Mouse (Mus musculus) erythroid progenitor cell, adult 5-6 weeks (primary cell): ENCODE measurements around the gene Zfp266. TPM values are rescaled to one million over a fixed set of nuclear protein-coding genes. Genes with fewer than 3 reads are reported as not detected.

Experiments
- ATAC-seq: replicated peaks from 2 replicates; pipeline ENCODE4 v1.8.0; 2016; ENCODE audit warnings: moderate number of reproducible peaks, mild to moderate bottlenecking, moderate TSS enrichment, inconsistent platforms; ENCODE audit not compliant: poor library complexity, low FRiP score, severe bottlenecking
- total RNA-seq, 2 experiments: library from RNA; stranded (forward) in 1 of 2; stranded (reverse) in 1 of 2; fragments of 150-400 nt in 1 of 2; fragments of 186-747, 209-891 nt in 1 of 2; gene quantifications; 2 replicates each; pipeline versions ENCODE4 v1.2.3 to v1.2.4; 2015 to 2017; ENCODE audit warnings: low replicate concordance in 2 of 2

Gene Zfp266
- total RNA-seq, 2 experiments from 2014 or later: 8.7 to 10.9 TPM

- ATAC-seq: no peak
Observed at GRCm38 (mm10) chr9:20493281-20493680, 27.9 kb downstream of the Zfp266 start.

DNA sequence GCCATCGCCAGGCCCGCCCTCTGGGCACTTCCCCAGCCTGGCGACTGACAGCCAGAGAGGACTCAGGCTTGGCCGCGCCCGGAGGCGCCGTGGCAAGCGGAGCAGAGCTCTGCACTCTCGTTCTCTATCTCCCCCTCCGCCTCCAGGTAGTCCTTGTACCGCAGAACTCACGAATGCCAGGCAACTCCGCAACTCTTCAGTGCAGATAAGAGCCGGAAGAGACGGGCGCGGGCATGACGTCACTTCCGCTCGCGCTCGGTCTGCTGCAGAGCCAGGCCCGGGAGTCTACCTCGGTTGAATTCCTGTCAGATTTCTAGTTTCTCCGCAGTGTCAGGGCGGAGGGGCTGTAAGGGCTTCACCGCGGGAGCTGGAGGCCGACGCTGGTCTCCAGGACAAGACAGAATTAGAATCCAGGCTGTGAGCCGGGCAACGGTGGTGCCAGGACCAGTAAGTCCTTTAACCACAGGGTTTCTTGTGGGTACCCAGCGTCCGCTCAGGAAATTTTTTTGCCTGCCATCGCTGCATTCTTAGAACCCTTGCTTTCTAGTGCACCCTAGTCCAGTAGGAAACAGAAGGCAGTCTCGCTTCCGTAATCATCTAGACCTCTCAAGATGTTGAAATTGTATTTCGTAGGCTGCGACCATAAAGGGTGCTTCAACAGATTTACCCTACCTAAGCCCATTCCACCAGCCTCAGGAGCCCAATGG is 28.5 kb downstream of the Zfp266 start, which contains the start of gene Zfp426:
Zfp426 (minus strand) TSS at position 220 of the 707 bp plus-strand sequence.
- ATAC-seq: peak; percentile 98

DNA sequence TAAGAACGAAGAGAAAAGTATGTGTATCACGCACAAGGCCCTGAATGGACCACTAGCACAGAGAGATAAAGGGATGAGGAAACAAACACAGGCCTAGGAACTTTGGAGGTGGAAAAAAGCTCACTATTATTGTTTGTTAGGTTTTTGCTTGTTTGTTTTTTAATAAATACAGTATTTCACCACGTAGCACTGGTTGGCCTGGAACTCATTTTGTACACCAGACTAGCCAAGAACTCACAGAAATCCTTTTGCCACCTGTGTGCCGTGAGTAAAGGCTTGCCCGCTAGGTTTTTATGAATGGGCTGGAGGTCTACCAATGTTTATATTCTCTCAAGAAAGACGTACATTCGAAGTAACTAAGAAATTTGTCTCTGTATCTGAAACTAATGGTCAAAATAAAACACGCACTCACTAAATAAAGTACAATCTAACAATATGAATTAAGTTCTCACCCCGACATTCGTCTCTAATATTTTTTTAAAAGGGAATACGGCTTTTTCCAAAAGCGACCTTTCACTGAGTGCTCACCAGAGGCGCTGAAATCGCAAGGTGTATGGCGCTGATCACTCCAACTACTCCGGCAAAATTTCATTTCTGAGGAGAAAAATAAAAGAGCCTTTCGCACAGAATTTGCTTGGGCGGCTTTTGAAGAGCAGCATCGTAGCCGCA is 29.2 kb downstream of the Zfp266 start:
- peak; percentile 42; the same call in 1 of the 2 replicates for ATAC-seq

DNA sequence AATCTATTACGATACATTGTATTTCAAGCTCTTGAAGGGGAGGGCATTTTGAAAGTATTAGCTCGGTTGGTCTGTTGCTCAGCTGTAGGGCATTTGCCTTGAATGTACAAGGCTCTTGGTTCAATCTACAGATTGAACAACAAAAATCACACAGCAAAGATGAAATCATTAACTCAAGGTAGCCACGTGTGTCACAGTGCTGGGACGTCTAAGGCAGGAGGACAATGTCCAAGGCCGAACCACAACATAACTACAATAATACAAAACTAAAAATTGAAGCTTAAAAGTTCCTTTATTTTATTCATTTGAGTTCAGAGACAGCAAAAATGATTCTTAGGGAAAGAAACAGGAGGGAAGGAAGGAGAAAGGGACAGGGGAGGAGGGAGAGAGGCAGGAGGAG is 31.7 kb downstream of the Zfp266 start:
- ATAC-seq: no peak

DNA sequence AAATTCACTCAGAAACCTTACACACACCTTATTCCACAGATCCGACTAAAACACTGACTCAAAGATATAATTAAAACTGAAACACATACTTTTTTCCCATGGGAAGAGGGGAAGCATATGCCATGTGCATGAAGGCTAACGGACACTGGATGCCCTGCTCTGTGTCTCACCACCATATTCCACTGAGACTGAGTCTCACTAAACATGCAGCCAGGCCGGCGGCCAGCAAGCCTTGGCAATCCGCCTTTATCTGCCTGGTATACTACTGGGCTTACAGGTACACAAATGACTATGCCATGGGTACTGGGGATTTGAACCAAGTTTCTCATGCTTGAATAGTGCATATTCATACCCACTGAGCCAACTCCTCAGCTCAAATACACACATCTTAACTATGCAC is 41.8 kb downstream of the Zfp266 start:
- no peak for ATAC-seq

DNA sequence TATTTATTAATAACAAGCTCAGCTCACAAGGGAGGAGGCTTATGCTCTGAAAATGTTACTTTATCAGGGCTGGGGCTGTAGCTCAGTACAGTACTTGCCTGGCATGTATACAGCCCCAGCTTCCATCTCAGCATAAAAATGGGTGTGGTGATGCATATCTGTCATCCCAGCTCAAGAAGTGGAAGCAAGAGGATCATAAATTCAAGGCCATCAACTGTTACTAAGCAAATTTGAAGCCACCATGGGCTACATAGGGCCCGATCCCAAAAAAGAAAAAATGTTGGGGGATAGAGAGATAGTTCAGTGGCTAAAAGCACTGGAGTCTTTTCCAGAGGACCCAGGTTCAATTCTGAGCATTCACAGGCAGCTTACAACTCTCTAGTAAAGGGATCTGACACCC is 44.6 kb downstream of the Zfp266 start:
- no peak for ATAC-seq

GRCm38 (mm10) chr9:20466761-20467442 is 54.3 kb downstream of the Zfp266 start:
- ATAC-seq: peak; percentile 70; the same call in 1 of the 2 replicates

DNA sequence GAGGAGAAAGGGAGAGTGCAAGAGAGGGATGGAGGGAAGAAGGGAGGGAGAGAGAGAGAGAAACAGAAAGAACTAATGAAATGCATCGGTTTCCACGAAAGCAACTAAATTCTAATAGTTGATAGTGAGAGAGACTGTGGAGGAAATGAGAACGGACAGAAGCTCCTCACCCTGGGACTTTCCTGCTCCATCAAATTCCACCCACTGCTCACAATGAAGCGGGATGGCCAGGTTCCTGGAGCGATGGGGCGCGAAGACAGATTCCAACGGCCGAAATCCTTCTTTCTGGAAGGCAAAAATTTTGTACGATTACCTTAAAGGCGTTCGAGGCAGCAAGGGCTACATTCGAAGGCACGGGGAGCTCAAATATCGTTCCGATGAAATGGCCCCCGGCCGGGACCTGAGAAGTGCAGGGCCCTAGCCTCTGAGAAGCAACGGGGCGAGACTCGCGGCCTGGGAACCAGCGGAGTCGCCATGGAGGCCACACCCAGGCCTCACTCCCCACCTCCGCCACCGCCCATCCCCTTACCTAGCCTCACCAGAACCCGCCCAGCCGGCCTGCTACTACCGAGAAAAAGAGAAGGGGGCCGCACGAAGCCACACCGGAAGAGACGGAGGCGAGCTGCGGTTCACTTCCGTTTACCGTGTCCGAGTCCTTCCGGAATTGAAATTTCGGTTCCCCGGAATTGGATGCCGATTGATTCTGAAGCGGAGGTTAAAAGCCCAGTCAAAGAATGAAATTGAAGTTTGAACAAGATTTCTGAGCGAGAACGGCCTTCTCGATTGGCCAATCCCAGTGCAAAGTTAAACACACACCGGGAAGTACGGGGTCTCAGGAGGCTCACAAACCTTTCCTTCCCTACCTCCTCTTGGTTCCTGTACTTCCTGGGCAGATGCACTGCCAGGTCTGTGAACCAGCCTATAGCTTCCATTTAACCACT is 61.6 kb downstream of the Zfp266 start, which contains the start of gene Zfp26:
Zfp26 (minus strand) TSS at position 786 of the 941 bp plus-strand sequence.
- ATAC-seq: peak; percentile 98

DNA sequence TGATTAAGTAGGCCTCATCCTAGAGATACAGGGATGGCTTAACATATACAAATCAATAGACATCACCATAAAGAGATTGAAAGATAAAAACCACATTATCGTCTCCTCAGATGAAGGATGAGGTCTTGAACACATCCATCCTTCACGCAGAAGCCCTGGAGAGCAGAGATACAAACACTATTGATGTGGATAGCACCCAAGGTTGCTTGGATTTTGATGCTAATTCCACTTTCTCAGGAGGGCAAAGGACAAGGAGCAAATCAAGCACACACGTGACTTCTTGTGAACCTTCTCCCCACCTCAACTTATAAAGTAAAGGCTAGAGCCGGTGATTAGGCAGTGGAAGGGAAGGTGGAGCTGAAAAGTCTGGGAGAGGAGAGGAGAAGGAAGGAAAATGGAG is 67.6 kb downstream of the Zfp266 start:
- no peak for ATAC-seq

GRCm38 (mm10) chr9:20451493-20451892 is 69.7 kb downstream of the Zfp266 start:
- no peak for ATAC-seq

Other genes with a start within 250 kb of the Zfp266 start
- gene Olfr39, start 239.1 kb downstream of the Zfp266 start, total RNA-seq (2015; ENCODE audit: low replicate concordance): not detected in 2 replicates
- gene Olfr39, start 239.1 kb downstream of the Zfp266 start, total RNA-seq (2017; ENCODE audit: low replicate concordance): not detected in 2 replicates
- not detected in 2 replicates for gene Olfr873, start 222.9 kb downstream of the Zfp266 start, total RNA-seq (2015; ENCODE audit: low replicate concordance)
- gene Olfr873, start 222.9 kb downstream of the Zfp266 start, total RNA-seq (2017; ENCODE audit: low replicate concordance): not detected in 2 replicates
- not detected in 2 replicates for gene Olfr18, start 185.3 kb downstream of the Zfp266 start, total RNA-seq (2015; ENCODE audit: low replicate concordance)
- gene Olfr18, start 185.3 kb downstream of the Zfp266 start, total RNA-seq (2017; ENCODE audit: low replicate concordance): not detected in 2 replicates
- 4.0 and 5.0 TPM in 2 replicates for gene Zfp560, start 136.2 kb downstream of the Zfp266 start, total RNA-seq (2015; ENCODE audit: low replicate concordance)
- 5.6 TPM in 1 of 2 replicates, not detected in the other for gene Zfp560, start 136.2 kb downstream of the Zfp266 start, total RNA-seq (2017; ENCODE audit: low replicate concordance)
- gene Zfp26, start 61.3 kb downstream of the Zfp266 start, total RNA-seq (2015; ENCODE audit: low replicate concordance): 5.0 and 9.2 TPM in 2 replicates
- 2.7 and 24.4 TPM in 2 replicates for gene Zfp26, start 61.3 kb downstream of the Zfp266 start, total RNA-seq (2017; ENCODE audit: low replicate concordance)
- gene Zfp426, start 28.7 kb downstream of the Zfp266 start, total RNA-seq (2015; ENCODE audit: low replicate concordance): 19.3 and 24.1 TPM in 2 replicates
- 11.6 and 23.1 TPM in 2 replicates for gene Zfp426, start 28.7 kb downstream of the Zfp266 start, total RNA-seq (2017; ENCODE audit: low replicate concordance)
- gene Zfp846, start 59.9 kb upstream of the Zfp266 start, total RNA-seq (2015; ENCODE audit: low replicate concordance): 1.8 and 4.2 TPM in 2 replicates
- 0.77 and 5.4 TPM in 2 replicates for gene Zfp846, start 59.9 kb upstream of the Zfp266 start, total RNA-seq (2017; ENCODE audit: low replicate concordance)
- gene Ubl5, start 121.5 kb upstream of the Zfp266 start, total RNA-seq (2015; ENCODE audit: low replicate concordance): 158 and 182 TPM in 2 replicates
- 36.3 and 42.1 TPM in 2 replicates for gene Ubl5, start 121.5 kb upstream of the Zfp266 start, total RNA-seq (2017; ENCODE audit: low replicate concordance)
- 21.3 and 21.8 TPM in 2 replicates for gene Fbxl12, start 123.3 kb upstream of the Zfp266 start, total RNA-seq (2015; ENCODE audit: low replicate concordance)
- 4.6 and 11.6 TPM in 2 replicates for gene Fbxl12, start 123.3 kb upstream of the Zfp266 start, total RNA-seq (2017; ENCODE audit: low replicate concordance)
- gene Pin1, start 130.7 kb upstream of the Zfp266 start, total RNA-seq (2015; ENCODE audit: low replicate concordance): 4.2 and 10.1 TPM in 2 replicates
- 6.3 and 8.5 TPM in 2 replicates for gene Pin1, start 130.7 kb upstream of the Zfp266 start, total RNA-seq (2017; ENCODE audit: low replicate concordance)
- gene Olfm2, start 224.9 kb upstream of the Zfp266 start, total RNA-seq (2015; ENCODE audit: low replicate concordance): not detected in 2 replicates
- gene Olfm2, start 224.9 kb upstream of the Zfp266 start, total RNA-seq (2017; ENCODE audit: low replicate concordance): not detected in 2 replicates